Mouse (Mus musculus) retina, embryonic 14.5 days (tissue): ENCODE measurements around the gene Iqschfp.
A peak's percentile ranks its signal among the peaks of the same experiment; 100 is the strongest.

Experiments
- DNase-seq: peaks from one replicate; pipeline ENCODE4 v3.0.0-alpha.2; 2015; ENCODE audit warnings: low spot score

The Iqschfp gene

DNA sequence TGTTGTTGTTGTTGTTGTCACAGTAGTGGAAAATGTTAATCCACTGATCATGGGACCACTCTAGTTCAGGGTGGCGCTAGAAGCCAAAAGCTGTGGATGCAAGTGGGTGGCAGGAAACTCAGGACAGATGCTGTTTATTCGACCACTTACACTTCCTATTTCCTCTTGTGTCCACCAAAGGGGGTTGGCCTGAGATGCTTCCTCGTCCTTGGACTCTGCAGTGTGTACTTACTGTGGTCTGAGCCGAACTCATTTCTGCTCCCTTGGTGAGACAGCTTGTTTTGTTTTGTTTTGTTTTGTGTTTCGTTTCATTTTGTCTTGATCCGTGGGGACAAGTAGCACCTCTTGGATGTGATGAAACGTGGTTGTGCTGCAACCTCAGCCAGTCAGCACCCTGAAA, 750.9 kb downstream of the Iqschfp start:
- DNase-seq, result no peak

DNA sequence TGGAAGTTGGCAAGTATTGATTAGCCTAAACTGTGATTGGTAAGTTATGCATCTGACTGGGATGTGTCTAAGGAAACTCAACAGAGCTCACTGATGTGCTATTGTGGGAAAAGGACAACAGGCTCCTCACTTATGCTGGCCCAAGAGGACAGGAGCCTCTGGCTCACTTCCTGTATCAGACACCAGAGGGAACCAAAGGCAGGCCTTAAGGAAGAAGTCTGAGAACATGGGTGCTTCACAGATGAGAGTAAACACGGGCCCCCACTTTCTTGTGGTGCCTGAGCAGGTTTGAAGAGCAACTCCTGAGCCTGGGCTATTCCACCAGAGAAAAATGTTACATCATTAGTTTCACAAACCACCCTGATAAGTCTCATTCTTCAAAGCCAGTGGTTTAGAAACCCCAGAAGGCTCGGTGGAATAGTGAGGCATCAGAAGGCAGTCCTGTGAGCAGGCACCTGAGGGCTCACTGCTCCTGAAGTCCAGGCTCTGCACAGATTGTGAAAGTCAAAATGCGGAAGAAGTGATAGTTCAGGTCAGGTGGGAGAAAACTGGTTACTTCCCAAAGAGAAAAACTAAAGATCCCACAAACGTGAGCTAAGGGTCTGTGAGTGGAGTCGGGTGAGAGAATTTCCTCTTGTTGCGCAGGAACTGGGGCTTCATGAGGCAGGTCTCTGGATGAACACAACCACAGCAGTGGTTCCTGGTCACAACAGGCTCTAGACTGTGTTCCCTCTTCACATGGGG, 754.5 kb downstream of the Iqschfp start:
- no peak for DNase-seq

DNA sequence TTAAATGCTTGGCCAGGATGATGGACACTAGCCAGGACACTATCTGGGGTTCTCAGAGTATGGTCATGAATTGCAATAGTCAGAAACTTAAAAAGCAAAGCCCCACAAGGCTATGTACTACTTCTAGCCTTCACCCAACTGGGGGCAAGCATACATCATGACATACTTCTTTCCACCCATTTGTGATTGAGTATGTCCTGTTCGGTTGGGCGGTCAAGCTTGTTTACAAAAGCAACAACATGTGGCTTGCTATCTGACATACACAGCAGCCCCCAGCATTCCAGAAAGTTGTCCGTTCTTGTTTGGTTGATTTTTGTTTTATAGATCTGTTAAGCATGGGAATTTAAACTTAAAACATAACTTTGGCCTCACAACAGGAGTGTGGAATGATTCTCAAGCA, 755.2 kb downstream of the Iqschfp start:
- DNase-seq, result no peak

DNA sequence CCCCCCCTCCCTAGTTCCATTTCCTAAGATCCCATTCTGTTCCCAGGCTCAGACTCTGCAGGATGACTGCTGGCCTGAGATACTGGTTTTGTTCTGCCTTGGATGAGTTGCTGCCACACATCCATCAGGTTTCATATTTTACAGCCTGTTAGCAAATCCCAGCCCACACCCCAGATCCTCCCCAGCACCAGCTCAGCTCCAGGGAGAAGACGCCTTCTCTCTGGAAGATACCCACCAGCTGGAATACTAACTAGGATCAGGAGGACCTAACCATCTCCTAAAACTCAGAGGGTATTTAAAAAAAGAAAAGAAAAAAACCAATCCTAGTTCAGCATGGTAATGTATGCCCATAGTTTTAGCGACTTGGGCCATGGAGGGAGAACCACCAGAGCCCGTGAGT, 758.2 kb downstream of the Iqschfp start:
- DNase-seq, result no peak

DNA sequence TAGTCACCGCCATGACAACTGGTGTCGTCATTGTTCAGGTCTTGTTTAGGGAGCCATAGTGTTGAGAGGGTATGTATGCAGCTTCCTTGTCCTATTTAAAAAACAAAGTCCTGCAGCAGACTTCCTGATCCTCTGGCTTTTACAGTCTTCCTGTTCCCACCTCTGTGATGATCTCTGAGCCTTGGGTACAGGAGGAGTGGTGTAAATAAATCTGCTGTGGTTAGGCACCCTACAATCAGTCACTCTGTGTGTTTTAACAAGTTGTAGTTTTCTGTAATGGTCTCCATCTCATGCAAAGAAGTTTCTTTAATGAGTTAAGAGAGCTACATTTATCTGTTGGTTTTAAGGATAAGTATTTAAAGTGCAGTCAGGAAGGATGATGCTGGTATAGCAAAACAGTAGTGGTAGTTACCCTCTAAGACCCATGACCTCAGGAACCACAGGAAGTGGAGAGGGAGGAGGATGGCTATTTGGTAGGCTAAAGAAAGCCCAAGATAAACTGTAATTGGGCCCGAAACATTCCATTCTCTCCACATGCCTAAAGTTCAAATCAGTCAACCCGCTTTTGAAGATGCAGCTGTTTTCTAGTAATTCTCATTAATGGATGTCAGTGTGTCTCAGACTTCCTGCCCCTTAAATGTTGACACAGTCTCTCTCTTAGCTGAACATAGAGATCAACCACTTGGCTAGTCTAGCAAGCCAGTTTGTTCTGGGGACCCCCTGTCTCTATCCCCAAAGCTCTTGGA, 764.7 kb downstream of the Iqschfp start:
- no peak for DNase-seq

DNA sequence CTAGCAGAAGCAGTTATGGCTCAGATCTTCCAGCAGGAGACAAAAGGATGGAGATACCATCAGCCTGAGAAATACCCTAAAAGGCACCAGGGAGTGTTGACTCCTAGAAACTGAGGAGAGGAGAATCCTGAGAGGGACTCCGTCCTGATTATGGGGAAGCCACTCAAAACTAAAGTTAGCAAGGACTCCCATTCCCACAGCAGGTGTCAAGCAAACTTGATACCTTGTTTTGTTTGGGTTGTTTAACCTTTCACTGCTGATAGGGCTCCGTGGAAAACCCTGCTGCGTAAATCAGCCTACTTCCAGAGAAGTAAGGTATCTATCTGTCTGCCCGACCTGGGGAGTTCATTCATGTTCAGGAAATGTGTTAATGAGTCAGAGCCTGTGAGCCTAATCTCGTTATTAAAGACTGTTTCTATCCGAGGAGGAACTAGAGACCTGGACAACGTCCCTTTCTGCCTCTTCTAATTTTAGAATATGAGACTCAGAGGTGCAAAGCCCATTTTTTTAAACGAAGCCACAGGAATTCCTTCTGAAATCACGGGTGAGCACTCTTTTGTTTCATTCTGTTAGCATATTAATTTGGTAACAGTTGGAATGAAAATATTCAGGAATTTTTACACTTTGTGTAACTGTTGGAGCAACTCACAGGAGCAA, 765.7 kb downstream of the Iqschfp start:
- no peak for DNase-seq

DNA sequence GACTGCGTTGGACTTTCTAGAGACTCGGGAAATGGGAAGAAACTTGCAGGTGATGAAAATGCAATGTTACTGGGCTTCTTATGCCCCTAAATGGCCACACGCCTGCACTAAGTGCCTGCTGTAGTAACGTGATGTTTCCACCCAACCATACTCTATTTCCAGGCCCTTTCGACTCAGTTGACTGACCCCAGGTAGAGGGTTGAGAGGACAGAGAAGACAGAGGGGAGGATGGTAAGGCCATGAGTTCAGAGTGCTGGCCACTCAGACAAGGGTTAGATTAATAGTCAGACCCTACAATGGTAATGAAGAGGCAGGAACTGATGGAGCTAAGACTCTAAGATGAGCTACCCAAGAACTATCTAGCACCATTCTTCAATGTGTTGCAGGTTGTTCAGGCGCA, 768.0 kb downstream of the Iqschfp start:
- DNase-seq, result no peak

DNA sequence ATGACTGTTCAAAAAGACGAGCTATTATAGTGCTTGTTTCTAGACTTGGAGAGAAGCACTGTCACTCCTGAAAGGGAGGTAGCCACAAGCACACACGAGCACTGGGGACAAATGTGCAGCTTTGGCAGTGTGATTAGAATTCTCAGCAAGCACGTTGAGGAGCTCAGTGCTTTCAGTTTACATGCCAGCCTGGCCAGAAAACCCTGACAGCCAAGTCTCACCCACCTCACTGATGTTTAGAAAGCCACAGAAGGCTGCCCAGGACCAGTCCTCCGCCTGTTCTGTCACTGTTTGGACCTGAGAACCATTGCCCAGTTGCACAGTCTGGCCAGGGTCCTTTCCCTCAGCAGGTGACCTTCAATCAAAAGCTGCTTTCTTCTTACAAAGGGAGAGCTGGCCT, 768.5 kb downstream of the Iqschfp start:
- DNase-seq, result no peak

DNA sequence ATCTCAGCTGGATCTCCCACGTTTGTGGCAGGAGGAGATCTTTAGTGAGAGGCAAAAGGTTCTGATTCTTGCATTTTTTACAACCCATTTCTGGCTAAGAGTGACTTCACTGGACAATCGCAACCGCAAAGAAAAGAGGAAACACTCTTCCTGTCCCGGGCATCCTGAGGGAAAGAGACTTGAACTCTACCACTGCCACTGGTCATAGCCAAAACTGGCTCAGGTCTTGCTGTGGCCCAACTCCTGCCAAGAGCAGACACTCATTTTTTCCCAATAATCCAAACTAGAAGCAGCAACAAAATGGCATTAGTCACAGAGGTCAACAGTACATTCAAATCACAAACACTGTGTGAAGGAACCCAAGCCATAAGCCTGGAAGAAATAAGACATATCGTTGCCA, 770.4 kb downstream of the Iqschfp start:
- DNase-seq, result no peak

DNA sequence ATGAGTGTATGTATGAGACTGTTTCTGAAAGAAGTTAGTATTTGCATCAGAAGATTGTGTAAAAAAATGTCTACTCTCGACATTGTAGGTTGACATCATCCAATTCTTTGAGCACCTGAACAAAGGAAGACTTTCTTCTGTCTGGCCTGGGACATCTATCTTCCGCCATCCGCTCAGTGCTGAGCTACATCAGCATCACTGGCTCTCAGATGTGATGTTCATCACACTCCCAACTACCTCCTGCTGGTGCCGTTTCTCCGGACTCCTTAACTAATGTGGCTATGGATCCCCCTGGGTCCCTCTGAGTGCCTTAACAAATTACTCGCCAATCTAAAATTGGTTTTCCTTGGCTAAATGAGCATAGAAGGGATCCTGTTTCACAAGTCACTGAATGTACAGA, 772.3 kb downstream of the Iqschfp start:
- DNase-seq, result peak; percentile 27

DNA sequence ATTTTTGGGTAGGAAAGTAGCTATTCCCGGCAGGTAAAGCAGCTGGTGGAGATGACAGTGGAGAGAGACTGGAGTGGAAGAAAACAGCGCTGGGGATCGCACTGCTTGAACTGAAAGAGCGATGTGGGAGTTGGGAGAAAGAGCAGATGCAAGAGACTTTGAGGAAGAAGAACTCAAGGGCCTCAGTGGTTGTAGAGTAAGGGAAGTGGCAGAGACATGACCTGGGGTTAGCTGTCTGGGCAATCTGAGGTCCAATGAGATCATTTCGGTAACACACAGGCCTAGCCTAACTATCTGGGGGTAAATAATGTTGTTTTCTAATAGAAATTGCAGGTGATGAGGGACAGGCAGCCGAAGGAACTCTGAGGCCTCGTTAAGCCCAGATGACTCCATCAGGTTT, 774.3 kb downstream of the Iqschfp start:
- DNase-seq, result no peak

DNA sequence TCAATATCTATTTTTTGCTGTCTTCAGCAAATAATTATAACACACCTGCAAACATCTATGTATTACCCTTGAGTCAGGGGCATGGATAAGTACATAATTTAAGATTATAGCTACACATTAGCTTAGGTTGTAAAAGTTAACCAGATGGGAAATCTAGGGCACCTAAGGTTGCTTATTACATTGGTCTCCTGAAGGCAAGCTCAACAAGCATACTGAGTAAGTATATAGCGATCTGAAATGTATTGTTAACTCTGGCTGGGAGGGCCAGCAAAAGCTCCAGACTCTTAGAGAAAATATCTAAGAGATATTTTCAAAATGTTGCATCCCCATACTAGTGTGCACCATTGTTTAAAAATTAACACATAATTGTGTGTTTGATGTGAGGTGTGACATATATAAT, 775.8 kb downstream of the Iqschfp start:
- no peak for DNase-seq

DNA sequence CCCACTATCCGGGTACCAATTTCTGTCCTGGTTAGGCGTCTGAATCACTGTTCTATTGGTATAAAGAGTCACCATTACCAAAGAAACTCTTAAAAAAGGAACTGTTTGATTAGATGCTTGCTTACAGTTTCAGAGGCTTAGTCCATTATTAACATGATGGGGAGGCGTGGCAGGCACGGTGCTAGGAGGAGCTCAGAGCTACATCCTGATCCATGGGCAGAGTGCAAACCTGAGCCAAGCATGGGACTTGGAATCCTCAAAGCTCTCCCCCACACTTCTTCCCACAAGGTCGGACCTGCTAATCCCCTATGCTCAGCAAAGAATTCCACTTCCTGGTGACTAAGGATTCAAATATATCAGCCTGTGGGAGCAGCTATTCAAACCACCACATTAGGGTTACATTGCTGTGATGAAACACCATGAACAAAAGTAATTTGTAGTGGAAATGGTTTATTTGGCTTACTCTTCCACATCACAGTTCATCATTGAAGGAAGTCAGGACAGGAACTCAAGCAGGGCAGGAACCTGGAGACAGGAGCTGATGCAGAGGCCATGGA, 777.5 kb downstream of the Iqschfp start:
- no peak for DNase-seq

DNA sequence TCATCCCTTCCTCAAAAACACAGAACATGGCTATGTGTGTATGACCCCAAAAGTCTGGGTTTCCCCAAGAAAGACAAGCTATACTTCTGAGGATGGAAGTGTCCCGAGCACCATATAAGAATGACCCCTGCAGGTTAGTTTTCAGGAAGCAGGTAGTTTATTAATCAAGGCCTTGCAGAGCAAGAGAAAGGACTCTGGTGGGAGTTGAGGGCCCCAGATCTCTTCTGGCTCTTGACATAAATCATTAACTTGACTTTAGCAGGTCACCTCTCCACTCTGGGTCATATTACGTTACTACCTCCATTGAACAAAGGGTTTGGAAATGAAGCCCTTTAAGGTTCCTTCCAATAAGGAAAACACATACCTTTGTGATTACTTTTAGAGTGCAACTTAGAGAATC, 782.7 kb downstream of the Iqschfp start:
- DNase-seq, result no peak

DNA sequence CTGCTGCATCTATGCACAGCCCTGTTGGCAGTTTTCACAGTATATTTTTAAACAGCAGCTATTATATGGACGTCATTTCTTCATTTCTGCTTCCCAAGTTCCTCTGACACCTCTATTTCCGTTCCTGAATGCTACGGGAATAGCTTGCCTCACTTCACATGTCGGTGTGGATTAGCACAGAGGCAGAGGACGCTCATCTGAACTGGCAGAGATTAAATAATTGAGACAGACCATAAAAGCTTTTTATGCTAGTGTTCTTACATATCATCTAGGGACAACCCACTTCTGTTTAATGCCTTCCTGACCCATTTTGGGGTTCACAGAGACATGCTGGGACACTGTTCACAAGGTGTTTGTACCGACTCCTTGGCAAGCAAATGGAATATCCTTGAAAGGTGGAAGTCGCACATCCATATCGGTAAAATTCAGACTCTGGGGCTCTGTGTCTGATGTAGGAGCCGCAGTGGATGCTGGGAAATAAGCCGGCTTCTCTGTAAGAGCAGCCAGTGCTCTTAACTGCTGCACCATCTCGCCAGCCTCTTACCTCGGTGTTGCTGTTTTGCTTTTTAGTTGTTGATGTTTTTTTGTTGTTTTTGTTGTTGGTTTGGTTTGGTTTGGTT, 783.3 kb downstream of the Iqschfp start:
- peak; percentile 57 for DNase-seq
